8 mouse cellular contexts compared by ENCODE assay signal in the genomic region with DNA sequence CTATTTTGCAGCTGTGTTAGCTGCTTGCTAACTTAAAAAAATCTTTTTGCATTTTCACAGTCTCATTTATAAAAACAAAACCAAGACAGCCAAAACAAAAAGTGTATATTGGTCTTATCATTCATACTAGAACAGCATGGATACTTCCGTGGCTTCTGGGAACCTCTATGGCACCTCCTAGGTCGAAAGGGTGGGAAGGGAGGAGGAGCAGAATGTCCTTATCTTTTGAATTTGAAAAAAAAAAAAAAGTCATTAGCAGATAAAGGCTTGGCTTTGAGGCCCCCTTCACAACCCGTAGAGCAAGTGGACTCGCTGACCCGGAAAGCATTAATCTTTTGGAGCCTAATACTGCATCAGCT.
DNase-seq lines count a peak whose midpoint lies in the region; ATAC-seq and TF ChIP-seq lines count a peak whose summit lies in the region.

No protein-coding gene starts in this region.

- no peaks in the 10 kb centered on the region for H3K27me3 ChIP-seq in forebrain, embryonic 11.5 days (ENCODE audit: control insufficient read depth, insufficient read depth, low read length)
- 0 out of 2 replicates have a peak, but pooled peaks cover 8% of the 10 kb centered on the region for H3K27me3 ChIP-seq in intestine, postnatal 0 days (replicated peaks; ENCODE audit: control insufficient read depth, insufficient read depth, low read length)
- H3K27me3 ChIP-seq in neural tube, embryonic 14.5 days (ENCODE audit: control insufficient read depth, insufficient read depth, low read length): no peaks in the 10 kb centered on the region

- H3K27ac ChIP-seq in left cerebral cortex, adult 2 months: peak overlapping the region; percentile 91
- no peak overlapping the region for H3K27ac ChIP-seq in forebrain, embryonic 11.5 days (ENCODE audit: low read depth, low read length)
- no peak overlapping the region for H3K27ac ChIP-seq in intestine, postnatal 0 days (ENCODE audit: low read depth, low read length)
- H3K27ac ChIP-seq in neural tube, embryonic 14.5 days (ENCODE audit: low read depth, low read length): no peak overlapping the region

- H3K4me1 ChIP-seq in forebrain, embryonic 11.5 days (replicated peaks; ENCODE audit: control insufficient read depth, insufficient read depth, low read length): peaks cover 2% of the 10 kb centered on the region
- H3K4me1 ChIP-seq in intestine, postnatal 0 days (replicated peaks; ENCODE audit: control insufficient read depth, insufficient read depth, low read length): no peaks in the 10 kb centered on the region
- no peaks in the 10 kb centered on the region for H3K4me1 ChIP-seq in neural tube, embryonic 14.5 days (ENCODE audit: control insufficient read depth, insufficient read depth, low read length)

- WGBS in forebrain, embryonic 11.5 days: 0% methylated on average over 5 of the region's 5 CpGs
- 1% methylated on average over 5 of the region's 5 CpGs for WGBS in intestine, postnatal 0 days
- WGBS in neural tube, embryonic 14.5 days: 1% methylated on average over 5 of the region's 5 CpGs

- intact Hi-C loops in left cerebral cortex, adult 2 months (cut with DNase I): loop anchor here (2.0 to 5.0 kb wide), 2 partner anchors 111 to 169 kb away; no protein-coding TSS in a partner anchor
- intact Hi-C loops in left cerebral cortex, postnatal 25 days (cut with DNase I): loop anchor here (5.0 kb wide), 1 partner anchor 171 kb away; no protein-coding TSS in a partner anchor

- DNase-seq in left cerebral cortex, adult 2 months (ENCODE audit: extremely low spot score in 1 of 2, low spot score in 2 of 2): no peak
- DNase-seq in left cerebral cortex, postnatal 25 days (ENCODE audit: low spot score in 2 of 2): no peak
- DNase-seq in forebrain, embryonic 11.5 days (ENCODE audit: low spot score): no peak
- DNase-seq in adipocyte (ENCODE audit: low spot score): no peak
- no peak for DNase-seq in spleen, postnatal 14 days (ENCODE audit: low spot score in 2 of 2)

- no peak overlapping the region; the same call in 1 of the 2 replicates for H3K9ac ChIP-seq in forebrain, embryonic 11.5 days (ENCODE audit: low read length)
- no peak overlapping the region for H3K9ac ChIP-seq in intestine, postnatal 0 days (ENCODE audit: low read depth, low read length)
- H3K9ac ChIP-seq in neural tube, embryonic 14.5 days (replicated peaks; ENCODE audit: low read depth, low read length): peak overlapping the region; percentile 51

- no peaks in the 10 kb centered on the region for H3K36me3 ChIP-seq in forebrain, embryonic 11.5 days (ENCODE audit: control insufficient read depth, insufficient read depth, low read length)
- H3K36me3 ChIP-seq in intestine, postnatal 0 days (ENCODE audit: control insufficient read depth, insufficient read depth): no peaks in the 10 kb centered on the region
- H3K36me3 ChIP-seq in neural tube, embryonic 14.5 days (ENCODE audit: control insufficient read depth, insufficient read depth, low read length): no peaks in the 10 kb centered on the region

- H3K9me3 ChIP-seq in forebrain, embryonic 11.5 days (ENCODE audit: control insufficient read depth, low read length): no peaks in the 10 kb centered on the region
- no peaks in the 10 kb centered on the region for H3K9me3 ChIP-seq in intestine, postnatal 0 days (ENCODE audit: control insufficient read depth)
- H3K9me3 ChIP-seq in neural tube, embryonic 14.5 days (ENCODE audit: control insufficient read depth, low read length): no peaks in the 10 kb centered on the region

- peak overlapping the region; percentile 65 for H3K4me3 ChIP-seq in left cerebral cortex, adult 2 months
- peak overlapping the region; percentile 45 for H3K4me3 ChIP-seq in forebrain, embryonic 11.5 days (ENCODE audit: low read depth, low read length)
- peak overlapping the region; percentile 33; the same call in 1 of the 2 replicates for H3K4me3 ChIP-seq in intestine, postnatal 0 days (ENCODE audit: low read depth, low read length)
- peak overlapping the region; percentile 44 for H3K4me3 ChIP-seq in neural tube, embryonic 14.5 days (ENCODE audit: low read depth, low read length)

- no peak for TF ChIP-seq CTCF in left cerebral cortex, adult 2 months (IDR thresholded peaks at IDR 0.05)
- TF ChIP-seq CTCF in intestine, postnatal 0 days (IDR thresholded peaks at IDR 0.05; ENCODE audit: low read depth): no peak

- ATAC-seq in forebrain, embryonic 11.5 days (replicated peaks; ENCODE audit: low FRiP score): no peak
- peak; percentile 45; the same call in 1 of the 2 replicates for ATAC-seq in intestine, postnatal 0 days
- no peak for ATAC-seq in neural tube, embryonic 14.5 days (ENCODE audit: low read depth)
- no peak for ATAC-seq in megakaryocyte progenitor cell, adult 5-6 weeks (replicated peaks; ENCODE audit: poor library complexity)

- H3K4me2 ChIP-seq in forebrain, embryonic 11.5 days (ENCODE audit: low read depth, low read length, severe bottlenecking): peak overlapping the region; percentile 78
- H3K4me2 ChIP-seq in intestine, postnatal 0 days (replicated peaks; ENCODE audit: low read depth): peak overlapping the region; percentile 71
- H3K4me2 ChIP-seq in neural tube, embryonic 14.5 days (ENCODE audit: low read depth, low read length): peak overlapping the region; percentile 81
